Mouse (Mus musculus) cerebellum, postnatal 4 days (tissue): ENCODE data around the gene Crebl2.
A peak's percentile ranks its signal among the peaks of the same experiment; 100 is the strongest.

Experiments
- DNase-seq, 2 experiments: peaks; one replicate each; pipeline ENCODE4 v3.0.0; 2022; ENCODE audit warnings: low spot score in 2 of 2, mixed read lengths in 1 of 2

Gene Crebl2

DNA sequence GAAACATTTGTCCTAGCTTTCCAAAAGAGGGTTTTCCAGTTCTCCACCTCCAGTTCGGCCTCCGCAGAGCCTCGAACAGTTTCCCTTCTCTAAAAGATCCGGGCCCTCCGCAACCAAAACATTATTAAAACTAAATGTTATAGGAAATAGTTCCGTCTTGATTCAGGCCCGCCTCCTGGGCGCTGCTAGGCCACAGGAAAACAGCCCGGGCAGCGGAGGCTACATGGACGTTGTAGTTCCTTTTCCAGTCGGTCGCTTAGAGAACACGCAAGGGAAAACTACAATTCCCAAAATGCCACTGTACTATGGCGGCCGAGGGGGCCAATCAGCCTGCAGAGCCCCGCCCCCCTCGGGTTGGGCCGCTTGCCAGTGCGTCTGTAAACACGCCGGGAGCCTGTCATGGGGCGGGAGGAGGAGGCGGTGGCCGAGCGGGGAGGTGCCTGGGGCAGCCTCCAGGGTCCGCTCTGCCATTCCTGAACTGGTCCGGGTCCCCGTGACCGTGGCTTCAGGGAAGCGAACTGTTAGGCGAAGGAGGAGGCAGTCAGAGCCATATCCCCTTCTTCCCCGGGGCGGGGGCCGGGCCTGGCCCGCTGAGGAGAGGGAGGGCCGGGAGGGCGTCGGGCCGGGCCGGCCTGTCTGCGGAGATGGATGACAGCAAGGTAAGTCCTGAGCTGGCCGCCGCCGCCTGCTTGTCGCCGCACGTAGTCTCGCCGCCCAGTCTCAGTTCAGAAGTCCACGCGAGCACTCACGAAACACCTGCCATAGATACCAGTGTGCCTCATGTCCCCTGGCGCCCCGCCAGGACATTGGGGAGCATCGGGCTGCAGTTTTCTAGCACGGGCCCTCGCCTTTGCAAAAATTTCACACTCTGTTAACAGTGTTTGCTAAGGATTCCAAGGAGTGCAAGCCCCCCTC, at the start of gene Crebl2:
Gene Crebl2, plus strand, starts transcription at position 369 of the 915 bp plus-strand sequence.
- peak; percentile 97 to 100 for DNase-seq

- no peak for DNase-seq
Measured at GRCm38 (mm10) chr6:134781494-134781913, 48.5 kb upstream of the Crebl2 start.

DNA sequence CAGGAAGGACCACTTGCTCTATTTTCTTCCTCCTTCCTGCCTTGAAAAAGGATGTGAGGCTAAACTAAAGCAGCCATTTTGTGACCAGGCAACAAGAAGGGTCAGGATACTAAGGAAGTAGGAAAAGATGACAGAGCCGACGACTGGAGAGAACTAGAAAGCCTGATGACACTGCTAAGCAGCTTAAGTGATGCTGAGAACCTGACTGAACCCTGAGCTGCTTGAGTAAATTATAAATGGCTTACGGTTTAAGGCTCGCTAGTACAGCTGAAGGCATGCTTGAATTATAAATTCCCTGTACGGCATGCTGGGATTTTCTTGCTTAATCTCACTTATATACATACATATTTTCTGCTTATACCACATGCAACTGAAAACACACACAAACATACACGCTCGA, 47.1 kb upstream of the Crebl2 start:
- no peak for DNase-seq

DNA sequence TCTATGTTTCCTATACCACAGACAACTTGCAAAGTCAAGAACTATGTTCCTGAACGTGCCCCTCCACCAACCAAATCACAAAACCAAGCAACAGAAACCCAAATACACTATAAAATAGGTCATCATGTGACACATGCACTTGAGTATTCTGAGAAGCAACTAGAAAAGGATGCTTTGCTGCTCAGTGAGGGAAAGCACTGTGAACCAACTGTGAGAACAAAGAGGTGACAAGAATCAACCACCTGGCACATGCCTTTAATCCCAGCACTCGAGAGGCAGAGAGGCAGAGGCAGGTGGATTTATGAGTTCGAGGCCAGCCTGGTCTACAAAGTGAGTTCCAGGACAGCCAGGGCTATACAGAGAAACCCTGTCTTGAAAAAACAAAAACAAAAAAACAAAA, 43.5 kb upstream of the Crebl2 start:
- no peak for DNase-seq

GRCm38 (mm10) chr6:134789100-134789499, 40.9 kb upstream of the Crebl2 start:
- no peak for DNase-seq

GRCm38 (mm10) chr6:134791251-134792118, 38.5 kb upstream of the Crebl2 start:
- DNase-seq, result peak in 1 of 2 experiments; percentile 25

- peak; percentile 33 to 73 for DNase-seq
Measured at GRCm38 (mm10) chr6:134792141-134793045, 37.6 kb upstream of the Crebl2 start, which contains the start of gene Dusp16. Gene Dusp16 (minus strand): TSS chr6:134792625.

- DNase-seq, result no peak
Measured at GRCm38 (mm10) chr6:134793046-134793806, 36.7 kb upstream of the Crebl2 start.

GRCm38 (mm10) chr6:134793911-134794520, 35.9 kb upstream of the Crebl2 start:
- DNase-seq, result peak; percentile 71 to 87

GRCm38 (mm10) chr6:134796297-134796696, 33.7 kb upstream of the Crebl2 start:
- no peak for DNase-seq

- DNase-seq, result no peak
Measured at GRCm38 (mm10) chr6:134801483-134801882, 28.5 kb upstream of the Crebl2 start.

DNA sequence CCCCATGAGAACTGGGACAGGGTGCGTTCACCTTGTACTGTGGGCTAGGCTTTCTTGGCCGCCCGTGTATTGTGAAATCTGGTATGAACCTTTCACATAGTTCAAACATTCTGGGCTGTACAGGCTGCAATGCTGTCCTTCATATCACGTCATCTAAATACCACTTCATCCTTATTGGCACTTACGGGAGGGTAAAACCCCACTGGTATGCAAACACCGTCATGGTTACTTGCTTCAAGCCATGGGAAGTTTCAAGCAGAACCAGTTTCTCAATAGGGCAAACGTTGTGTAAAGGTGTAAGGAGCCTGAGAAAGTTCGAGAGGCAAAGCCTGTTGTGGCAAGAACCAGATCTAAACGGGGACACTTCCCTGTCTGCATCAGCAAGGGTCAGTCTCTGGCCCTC, 27.3 kb upstream of the Crebl2 start:
- DNase-seq, result no peak

DNA sequence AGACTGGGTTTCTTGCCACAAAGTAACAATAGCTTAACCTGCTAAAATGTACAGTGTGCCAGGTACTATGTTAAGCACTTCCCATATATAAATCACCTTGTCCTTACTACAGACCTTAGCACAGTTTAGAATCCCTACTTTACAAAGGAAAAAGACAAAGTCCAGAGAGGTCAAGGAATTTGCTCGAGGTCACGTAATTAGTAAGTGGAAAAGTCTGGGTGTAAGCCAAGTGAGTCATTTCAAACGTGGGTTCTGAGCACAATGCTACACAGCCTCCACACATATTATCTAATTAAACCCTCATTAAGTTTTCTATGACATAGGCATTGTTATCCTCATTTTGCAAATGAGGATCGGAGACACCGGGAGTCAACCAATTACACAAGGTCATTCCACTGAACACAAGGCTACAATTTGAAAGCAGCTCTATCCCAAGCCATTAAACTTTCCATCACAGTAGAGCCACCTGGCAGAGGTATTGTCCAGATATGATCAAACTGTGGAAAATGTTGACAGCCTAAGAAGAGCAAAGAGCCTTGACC, 25.1 kb upstream of the Crebl2 start:
- no peak for DNase-seq

- DNase-seq, result no peak
Measured at GRCm38 (mm10) chr6:134806130-134806529, 23.8 kb upstream of the Crebl2 start.

GRCm38 (mm10) chr6:134807091-134807490, 22.9 kb upstream of the Crebl2 start:
- DNase-seq, result no peak

- DNase-seq, result no peak
Measured at GRCm38 (mm10) chr6:134807794-134808193, 22.2 kb upstream of the Crebl2 start.

DNA sequence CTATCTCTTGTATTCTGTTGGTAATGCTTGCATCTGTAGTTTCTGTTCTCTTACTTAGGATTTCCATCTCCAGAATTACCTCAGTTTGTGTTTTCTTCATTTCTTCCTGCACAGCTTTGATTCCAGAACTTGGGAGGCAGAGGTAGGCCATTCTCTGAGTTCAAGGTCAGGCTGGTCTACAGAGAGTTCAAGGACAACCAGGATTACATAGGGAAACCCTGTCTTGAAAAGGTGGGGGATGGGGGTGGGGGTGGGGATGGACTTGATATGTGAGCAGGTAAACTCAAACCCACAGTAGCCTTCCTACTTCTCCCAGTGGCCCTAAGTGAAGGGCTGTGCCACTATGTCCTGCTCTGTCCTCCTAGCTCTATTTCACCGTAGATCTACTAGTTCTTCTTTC, 16.9 kb upstream of the Crebl2 start:
- DNase-seq, result no peak

- no peak for DNase-seq
Measured at GRCm38 (mm10) chr6:134817051-134817928, 12.7 kb upstream of the Crebl2 start.

- DNase-seq, result no peak
Measured at GRCm38 (mm10) chr6:134819741-134820140, 10.2 kb upstream of the Crebl2 start.
